Mouse (Mus musculus) neural tube, embryonic 14.5 days (tissue): ENCODE data around the gene Spg11. TPM values are rescaled to one million over a fixed set of nuclear protein-coding genes. Genes with fewer than 3 reads are reported as not detected.

Experiments used
- ATAC-seq: fragments of 200-750 bp; cut with Nextera tagmentation; 2 replicates; pipeline ENCODE4 v1.8.0; 2017; ENCODE audit warnings: low read depth, mild to moderate bottlenecking, moderate TSS enrichment, moderate library complexity
- H3K27ac ChIP-seq: fragments of 300-500 bp; sonication (generic); 2 replicates; pipeline ENCODE4 v1.5.1; 2014; ENCODE audit warnings: low read depth, mild to moderate bottlenecking, control low read depth, low read length, moderate library complexity, mixed read lengths
- H3K27me3 ChIP-seq: fragments of 300-500 bp; sonication (generic); 2 replicates; pipeline ENCODE4 v1.6.1; 2014; ENCODE audit warnings: low read length; ENCODE audit not compliant: control insufficient read depth, insufficient read depth
- H3K36me3 ChIP-seq: fragments of 300-500 bp; sonication (generic); 2 replicates; pipeline ENCODE4 v1.6.1; 2014; ENCODE audit warnings: low read length, mixed read lengths; ENCODE audit not compliant: control insufficient read depth, insufficient read depth
- H3K4me1 ChIP-seq: fragments of 300-500 bp; sonication (generic); 2 replicates; pipeline ENCODE4 v1.6.1; 2014; ENCODE audit warnings: low read length; ENCODE audit not compliant: control insufficient read depth, insufficient read depth
- H3K4me2 ChIP-seq: fragments of 300-500 bp; sonication (generic); 2 replicates; pipeline ENCODE4 v1.6.1; 2014; ENCODE audit warnings: mild to moderate bottlenecking, low read depth, low read length, control low read depth
- H3K4me3 ChIP-seq: fragments of 300-500 bp; sonication (generic); 2 replicates; pipeline ENCODE4 v1.5.1; 2014; ENCODE audit warnings: low read depth, low read length, control low read depth, mixed read lengths
- H3K9ac ChIP-seq: fragments of 300-500 bp; sonication (generic); replicated peaks from 2 replicates; pipeline ENCODE4 v1.6.1; 2014; ENCODE audit warnings: low read depth, mild to moderate bottlenecking, control low read depth, low read length, mixed read lengths
- H3K9me3 ChIP-seq: fragments of 300-500 bp; sonication (generic); 2 replicates; pipeline ENCODE4 v1.6.1; 2016; ENCODE audit warnings: low read length; ENCODE audit not compliant: control insufficient read depth
- WGBS: fragments of 180-500 bp; shearing (Covaris S2); extraction: QIAGEN DNeasy Blood & Tissue Kit; methylation state at CpG from one replicate; pipeline ENCODE4 v1.1.7; 2014; 5-methylcytosine and 5-hydroxymethylcytosine counted together
- polyA plus RNA-seq: library from polyadenylated mRNA; unstranded; fragments of >200 nt; fragmentation: Nextera tagmentation; extraction: Ambion mirVana; gene quantifications from 2 replicates; pipeline ENCODE4 v1.2.1, GENCODE M21; 2014

The Spg11 gene
- 10.2 and 10.4 TPM in 2 replicates for polyA plus RNA-seq

GRCm38 (mm10) chr2:122117961-122118958, at the start of gene Spg11:
Gene Spg11, minus strand, starts transcription at chr2:122118386.
- ATAC-seq = peak; percentile 100
- no peaks in the 10 kb centered on the region for H3K27me3 ChIP-seq
- H3K4me2 ChIP-seq = peak within 1 kb of the TSS; percentile 51
- WGBS = under 1% methylated on average over 47 of the region's 47 CpGs
- H3K4me1 ChIP-seq = peaks cover 6% of the 10 kb centered on the region; the same call in 1 of the 2 replicates
- H3K9ac ChIP-seq = peak within 1 kb of the TSS; percentile 92
- peaks cover 11% of the 10 kb centered on the region; the same call in 1 of the 2 replicates for H3K36me3 ChIP-seq
- peak within 1 kb of the TSS; percentile 97 for H3K4me3 ChIP-seq
- H3K27ac ChIP-seq = peak within 1 kb of the TSS; percentile 96
- H3K9me3 ChIP-seq = no peaks in the 10 kb centered on the region

GRCm38 (mm10) chr2:122164293-122164692, 46.1 kb upstream of the Spg11 start:
- H3K36me3 ChIP-seq = no peaks in the 10 kb centered on the region
- no peak for ATAC-seq

GRCm38 (mm10) chr2:122163430-122164195, 45.4 kb upstream of the Spg11 start:
- no peaks in the 10 kb centered on the region for H3K27me3 ChIP-seq
- no peak overlapping the region for H3K4me3 ChIP-seq
- 87% methylated on average over 13 of the region's 13 CpGs for WGBS
- no peak for ATAC-seq
- H3K4me2 ChIP-seq = no peak overlapping the region
- H3K36me3 ChIP-seq = no peaks in the 10 kb centered on the region
- no peaks in the 10 kb centered on the region for H3K9me3 ChIP-seq
- H3K9ac ChIP-seq = no peak overlapping the region
- no peaks in the 10 kb centered on the region for H3K4me1 ChIP-seq
- no peak overlapping the region for H3K27ac ChIP-seq

More at GRCm38 (mm10) chr2:122164293-122164692, 46.1 kb upstream of the Spg11 start:
- H3K27ac ChIP-seq = no peak overlapping the region
- no peaks in the 10 kb centered on the region for H3K27me3 ChIP-seq
- H3K4me2 ChIP-seq = no peak overlapping the region
- 85% methylated on average over 11 of the region's 11 CpGs for WGBS
- no peak overlapping the region for H3K4me3 ChIP-seq
- no peaks in the 10 kb centered on the region for H3K4me1 ChIP-seq
- no peaks in the 10 kb centered on the region for H3K9me3 ChIP-seq
- no peak overlapping the region for H3K9ac ChIP-seq

- Histone ChIP-seq H3K9ac (no peak overlapping the region), H3K36me3 (no peaks in the 10 kb centered on the region), H3K4me1 (no peaks in the 10 kb centered on the region), H3K4me2 (no peak overlapping the region), H3K4me3 (no peak overlapping the region), H3K9me3 (no peaks in the 10 kb centered on the region), H3K27ac (no peak overlapping the region), H3K27me3 (no peaks in the 10 kb centered on the region)
- no peak for ATAC-seq
- 82% methylated on average over 2 of the region's 2 CpGs for WGBS
Measured at GRCm38 (mm10) chr2:122162529-122162928, 44.3 kb upstream of the Spg11 start.

GRCm38 (mm10) chr2:122161542-122161941, 43.4 kb upstream of the Spg11 start:
- H3K27me3 ChIP-seq = no peaks in the 10 kb centered on the region
- H3K4me3 ChIP-seq = no peak overlapping the region
- no peak overlapping the region for H3K9ac ChIP-seq
- no peaks in the 10 kb centered on the region for H3K4me1 ChIP-seq
- H3K4me2 ChIP-seq = no peak overlapping the region
- WGBS = 47% methylated on average over 4 of the region's 4 CpGs
- no peak for ATAC-seq
- H3K27ac ChIP-seq = no peak overlapping the region
- H3K9me3 ChIP-seq = no peaks in the 10 kb centered on the region
- no peaks in the 10 kb centered on the region for H3K36me3 ChIP-seq

GRCm38 (mm10) chr2:122160680-122161079, 42.5 kb upstream of the Spg11 start, which contains the start of gene Trim69:
Gene Trim69, plus strand, starts transcription at chr2:122160700.
- Histone ChIP-seq H3K27me3 (no peaks in the 10 kb centered on the region), H3K36me3 (no peaks in the 10 kb centered on the region), H3K4me1 (no peaks in the 10 kb centered on the region), H3K9ac (no peak within 1 kb of the TSS), H3K9me3 (no peaks in the 10 kb centered on the region), H3K4me3 (no peak within 1 kb of the TSS), H3K4me2 (no peak within 1 kb of the TSS), H3K27ac (no peak within 1 kb of the TSS)
- ATAC-seq = peak; percentile 46; the same call in 1 of the 2 replicates
- 44% methylated on average over 2 of the region's 2 CpGs for WGBS

- H3K27me3 ChIP-seq = no peaks in the 10 kb centered on the region
- WGBS = 90% methylated on average over 6 of the region's 6 CpGs
- no peak overlapping the region for H3K4me3 ChIP-seq
- no peaks in the 10 kb centered on the region for H3K9me3 ChIP-seq
- H3K36me3 ChIP-seq = no peaks in the 10 kb centered on the region
- no peak for ATAC-seq
- no peak overlapping the region for H3K27ac ChIP-seq
- no peaks in the 10 kb centered on the region for H3K4me1 ChIP-seq
- H3K9ac ChIP-seq = no peak overlapping the region
- no peak overlapping the region for H3K4me2 ChIP-seq
Measured at GRCm38 (mm10) chr2:122159667-122160066, 41.5 kb upstream of the Spg11 start.

- no peak overlapping the region for H3K4me2 ChIP-seq
- WGBS = 69% methylated on average over 6 of the region's 6 CpGs
- H3K36me3 ChIP-seq = no peaks in the 10 kb centered on the region
- H3K27ac ChIP-seq = no peak overlapping the region
- H3K4me3 ChIP-seq = no peak overlapping the region
- H3K9ac ChIP-seq = no peak overlapping the region
- H3K9me3 ChIP-seq = no peaks in the 10 kb centered on the region
- no peak for ATAC-seq
- no peaks in the 10 kb centered on the region for H3K4me1 ChIP-seq
- H3K27me3 ChIP-seq = no peaks in the 10 kb centered on the region
Measured at GRCm38 (mm10) chr2:122158362-122158802, 40.2 kb upstream of the Spg11 start.
